Mouse (Mus musculus) skeletal muscle tissue, adult 2 months (tissue): ENCODE measurements at regions not wholly inside any gene's neighbourhood (a gene's known extent, or its start where the extent isn't known, plus 50 kb on each side); places are given as distances from the start of the nearest gene placed in this dataset.

Experiments used
- DNase-seq: peaks from one replicate; pipeline ENCODE4 v3.0.0-alpha.2; 2012; ENCODE audit warnings: low read depth, low spot score

DNA sequence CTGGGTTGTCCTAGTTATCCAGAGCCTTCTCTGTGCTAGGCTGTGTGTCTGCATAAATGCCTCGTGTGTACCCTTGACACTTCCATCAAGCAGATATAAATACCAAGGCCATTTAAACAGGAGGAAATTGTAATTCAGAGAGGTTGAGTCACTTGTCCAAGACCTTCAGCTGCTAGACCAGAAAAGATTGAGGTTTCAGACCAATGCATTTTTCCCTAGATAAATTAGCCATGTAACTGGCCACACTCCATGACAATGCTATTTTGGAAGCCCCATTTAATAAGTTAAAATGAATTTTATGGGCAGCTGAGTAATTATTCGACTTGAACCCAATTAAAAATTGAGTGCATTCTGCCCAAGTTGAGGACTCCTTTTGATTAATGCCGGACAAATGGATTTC is 509.6 kb downstream of the 1810013L24Rik start:
- DNase-seq, result no peak

DNA sequence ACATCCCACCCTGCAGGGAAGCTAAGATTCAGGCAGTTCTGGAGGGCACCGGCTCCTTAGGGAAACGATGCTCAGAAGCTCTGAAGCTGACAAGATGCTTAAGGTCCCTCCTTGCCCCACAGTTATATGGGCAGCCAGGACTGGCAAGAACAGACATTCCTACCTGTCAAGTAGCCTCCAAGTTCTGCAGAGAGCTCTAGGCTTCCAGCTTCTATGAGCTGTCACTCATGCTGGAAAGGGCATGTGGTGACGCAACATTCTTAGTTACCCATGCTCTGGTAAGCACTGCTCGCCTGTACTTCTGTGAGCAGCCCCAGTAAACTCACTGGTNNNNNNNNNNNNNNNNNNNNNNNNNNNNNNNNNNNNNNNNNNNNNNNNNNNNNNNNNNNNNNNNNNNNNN is 511.3 kb downstream of the 1810013L24Rik start:
- DNase-seq, result no peak

DNA sequence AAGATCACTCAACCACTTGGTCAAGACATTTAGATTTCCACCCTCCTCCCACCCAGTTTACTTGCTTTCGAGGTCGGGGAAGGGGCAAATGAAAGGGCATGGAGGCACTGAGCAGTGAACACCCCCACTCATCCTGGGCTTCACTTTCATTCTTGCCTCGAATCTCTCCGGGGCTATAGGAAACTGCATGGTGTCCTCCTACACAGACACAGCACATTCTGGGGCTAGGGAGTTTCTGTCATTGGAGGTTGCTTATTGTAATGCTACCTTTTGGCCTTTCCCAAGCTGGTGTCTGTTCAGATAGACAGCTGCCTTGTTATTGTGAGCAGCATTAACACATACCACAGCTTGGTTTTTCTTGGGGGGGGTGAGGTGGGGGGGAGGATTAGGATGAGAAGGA is 523.9 kb downstream of the 1810013L24Rik start:
- no peak for DNase-seq

DNA sequence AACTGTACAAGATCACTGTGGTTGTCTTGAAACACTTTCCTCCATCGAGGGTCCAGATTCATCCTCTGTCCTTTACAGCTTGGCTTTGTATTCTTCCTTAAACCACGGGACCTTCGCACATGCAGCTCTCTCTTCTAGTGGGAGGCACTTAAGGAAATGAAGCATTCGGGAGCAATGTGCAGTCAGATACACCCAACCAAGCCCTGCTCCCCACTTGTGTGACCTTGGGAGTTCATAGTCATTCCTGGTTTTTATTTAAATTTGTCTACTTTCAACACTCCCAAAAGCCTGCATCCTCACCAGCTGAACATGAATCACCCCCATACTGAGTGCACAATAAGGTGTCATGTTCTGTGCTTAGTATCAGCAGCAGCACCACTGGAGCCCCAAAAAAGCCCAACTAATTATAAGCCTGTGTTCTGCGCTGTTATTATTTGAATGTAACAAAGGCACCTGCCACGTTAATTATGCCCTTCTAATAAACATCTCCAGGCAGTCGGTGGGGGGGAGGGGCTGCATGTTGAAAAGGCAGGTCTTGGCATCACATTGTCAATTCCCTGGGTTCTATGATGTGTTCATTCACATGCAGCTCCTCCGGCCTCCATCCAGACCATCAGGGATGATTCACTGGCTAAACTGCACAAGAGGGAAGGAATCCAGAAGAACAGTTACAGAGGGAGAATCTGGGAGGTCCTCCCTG is 524.6 kb downstream of the 1810013L24Rik start:
- no peak for DNase-seq

DNA sequence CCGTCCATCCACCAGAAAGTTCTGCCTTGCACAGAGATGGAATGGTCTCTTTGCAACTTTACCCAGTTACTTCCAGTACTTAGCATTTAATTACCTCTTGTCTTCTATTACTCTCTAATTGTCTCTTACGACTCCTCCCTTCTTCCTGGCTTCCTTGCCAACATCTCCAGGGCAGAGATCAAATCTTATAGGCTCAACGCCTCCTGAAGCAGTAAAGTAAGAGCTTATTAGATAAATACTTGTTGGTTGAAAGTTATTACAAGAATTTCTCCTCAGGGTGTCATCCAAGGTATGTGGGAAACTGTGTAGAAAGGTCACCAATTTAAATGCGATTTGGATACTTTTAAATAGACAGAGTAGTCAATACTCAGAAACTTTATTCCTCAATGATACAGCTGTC is 528.8 kb downstream of the 1810013L24Rik start:
- DNase-seq, result no peak

DNA sequence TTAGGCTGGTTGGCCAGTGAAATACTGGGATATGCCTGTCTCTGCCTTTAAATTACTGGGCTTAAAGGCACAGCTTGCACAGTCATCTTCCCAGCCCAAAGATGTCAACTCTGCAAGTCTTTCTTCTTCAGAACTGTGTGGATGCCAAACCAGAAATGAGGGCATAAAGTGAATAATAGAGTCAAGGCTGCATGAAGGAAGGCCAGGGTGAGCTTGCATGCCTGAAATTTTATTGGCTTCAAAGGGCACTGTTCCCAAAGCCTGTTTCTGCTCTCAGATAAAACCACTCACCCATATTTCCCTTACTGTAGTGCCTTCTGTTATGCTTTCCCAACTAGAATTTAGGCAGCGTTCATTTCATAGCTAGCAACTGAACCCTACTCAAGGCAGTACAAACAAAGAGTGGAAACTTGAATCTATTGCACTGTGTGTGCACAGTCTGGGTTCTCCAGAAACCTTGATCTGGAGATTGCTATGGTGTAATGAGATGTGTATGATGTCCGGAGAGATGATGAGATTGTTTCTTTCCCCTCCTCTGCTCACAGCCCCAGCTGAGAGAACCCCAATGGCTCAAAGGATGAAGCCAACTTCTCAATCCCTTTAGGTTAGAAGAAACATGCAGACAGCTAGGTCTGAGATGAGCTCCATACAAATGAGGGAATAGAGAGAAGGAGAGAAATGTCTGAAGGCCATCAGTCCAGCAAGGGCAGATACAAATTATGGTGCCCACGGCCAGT is 529.7 kb downstream of the 1810013L24Rik start:
- DNase-seq, result no peak

DNA sequence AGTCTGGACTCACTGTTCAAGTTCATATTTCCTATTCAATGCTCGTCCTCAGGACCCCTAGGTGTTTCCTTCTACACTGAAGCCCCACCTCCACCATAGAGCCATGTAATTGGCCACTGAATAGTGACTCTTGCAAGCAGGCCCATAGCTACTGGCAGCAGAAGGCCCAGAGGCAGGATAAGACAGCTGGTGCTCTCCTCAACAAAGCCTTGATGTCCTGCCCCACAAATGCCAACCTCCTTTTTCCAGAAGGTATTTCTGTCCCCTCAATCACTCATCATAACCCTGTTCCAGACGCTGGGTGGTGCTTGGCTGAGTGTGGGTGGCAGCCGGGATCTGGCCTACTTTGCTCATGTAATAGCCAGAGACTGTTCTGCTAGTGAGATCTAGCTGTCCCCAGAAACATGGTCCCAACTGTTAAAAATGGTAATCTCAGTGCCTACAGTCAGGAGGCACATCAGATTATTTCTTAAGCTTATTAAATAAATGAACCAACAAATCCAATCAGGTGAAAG is 530.9 kb downstream of the 1810013L24Rik start:
- DNase-seq, result no peak

DNA sequence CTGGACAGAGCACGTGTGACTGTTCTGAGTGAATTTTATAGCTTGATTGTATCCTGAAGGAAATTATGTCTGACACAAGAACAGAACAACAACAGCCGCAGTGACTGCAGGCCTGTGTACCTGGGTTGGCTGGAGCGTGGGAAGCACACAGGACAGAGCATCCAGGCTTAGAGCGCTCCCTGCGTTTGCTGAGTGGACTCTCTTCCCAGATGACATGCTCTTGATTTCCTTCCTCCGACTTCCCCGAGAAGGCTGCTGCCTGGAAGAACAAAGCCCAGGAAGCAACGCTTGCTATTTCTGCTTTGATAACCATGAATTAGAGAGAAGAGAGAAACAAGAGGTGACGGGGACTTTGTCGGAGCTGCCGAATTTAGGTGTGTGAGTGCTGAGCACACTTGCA is 532.2 kb downstream of the 1810013L24Rik start:
- DNase-seq, result no peak

DNA sequence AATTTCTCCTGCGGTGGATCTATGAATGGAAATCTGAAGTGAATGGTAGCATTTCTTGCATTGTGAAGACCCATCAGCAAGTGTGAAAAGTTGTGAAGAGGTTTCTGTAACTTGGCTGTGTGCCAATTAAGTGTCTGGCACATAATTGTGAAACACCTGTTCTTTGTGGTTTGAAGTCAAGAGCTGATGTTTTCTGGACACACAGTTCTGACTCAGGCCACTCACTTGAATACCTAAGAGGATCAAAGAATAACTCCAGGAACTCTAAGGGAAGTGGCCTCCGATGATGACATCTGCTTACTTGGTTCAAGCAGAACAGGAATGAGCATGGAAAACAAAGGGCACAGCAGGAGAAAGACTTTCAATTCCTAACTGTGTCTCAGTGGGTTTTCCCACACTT is 534.2 kb downstream of the 1810013L24Rik start:
- no peak for DNase-seq

DNA sequence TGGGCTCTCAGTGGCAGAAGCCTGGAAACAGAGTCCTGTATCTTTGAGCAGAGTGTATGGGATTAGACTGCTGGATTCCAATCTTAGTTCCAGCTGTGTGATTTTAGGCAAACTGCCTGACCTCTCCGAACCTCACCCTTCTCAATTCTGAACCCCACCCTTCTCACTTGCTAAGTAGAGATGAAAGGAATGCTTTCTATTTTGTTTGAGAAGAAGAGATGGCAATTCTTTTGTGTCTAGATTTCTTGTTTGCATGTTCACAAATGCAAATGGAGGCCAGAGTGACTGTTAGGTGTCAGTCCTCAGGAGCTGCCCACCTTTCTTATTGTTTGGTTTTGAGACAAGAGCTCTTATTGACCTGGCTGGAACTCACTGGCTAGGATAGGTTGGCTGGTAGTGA is 561.1 kb downstream of the 1810013L24Rik start:
- DNase-seq, result no peak

DNA sequence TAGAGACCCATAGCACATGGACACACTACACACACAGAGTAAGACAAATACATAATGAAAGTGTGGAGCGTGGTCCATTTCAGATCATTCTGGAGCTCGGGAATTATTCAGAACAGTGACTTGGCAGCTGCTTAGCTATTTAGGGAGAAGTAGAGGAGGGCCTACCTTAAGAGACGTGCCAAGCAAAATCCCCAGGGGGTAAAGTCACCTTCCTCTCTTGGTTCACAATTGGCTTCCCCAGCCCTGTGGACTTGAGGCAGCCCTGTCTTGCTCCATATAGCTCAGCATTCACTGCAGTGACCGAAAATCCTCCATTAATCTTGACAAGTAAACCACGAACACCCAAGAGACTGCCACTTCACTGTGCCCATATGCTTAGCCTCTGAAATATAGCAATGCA is 574.8 kb downstream of the 1810013L24Rik start:
- no peak for DNase-seq

DNA sequence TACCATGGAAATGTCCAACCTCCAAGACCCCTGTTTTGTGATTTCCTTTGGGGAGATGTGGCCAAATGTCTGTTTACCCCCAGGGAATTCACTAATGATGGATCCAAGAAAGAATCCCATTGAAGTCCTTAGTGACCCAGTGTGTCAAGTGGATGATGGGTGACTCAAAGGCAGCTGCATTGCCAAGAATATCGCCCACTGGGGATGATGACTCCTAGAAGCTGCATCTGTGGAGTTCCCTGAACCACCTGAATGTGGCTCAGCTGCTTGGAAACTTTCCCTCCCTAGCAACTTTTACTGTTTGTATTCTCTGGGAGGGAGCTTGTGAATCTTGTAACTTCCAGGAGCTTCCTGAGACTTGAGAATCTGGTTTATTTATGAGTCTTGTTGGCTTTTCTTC is 578.3 kb downstream of the 1810013L24Rik start:
- DNase-seq, result no peak

DNA sequence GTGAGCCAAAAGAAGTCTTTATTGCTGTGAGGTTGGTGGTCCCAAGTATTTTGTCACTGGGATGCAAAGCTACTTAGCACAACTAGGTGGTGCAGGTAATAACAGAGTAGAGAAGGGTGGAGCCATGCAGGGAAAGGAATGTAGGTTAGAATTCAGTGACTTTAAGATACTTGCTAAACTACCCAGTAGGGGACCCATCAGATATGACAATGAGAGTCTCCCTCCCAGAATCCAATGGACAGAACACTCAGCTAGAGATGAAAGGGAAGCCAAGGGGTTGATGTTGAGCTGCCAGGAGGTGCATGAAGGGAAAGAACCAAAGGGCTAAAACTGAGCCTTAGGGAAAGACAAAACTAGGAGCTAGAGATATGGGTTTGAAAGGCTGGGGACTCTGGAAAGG is 564.9 kb downstream of the Grin2a start:
- no peak for DNase-seq

DNA sequence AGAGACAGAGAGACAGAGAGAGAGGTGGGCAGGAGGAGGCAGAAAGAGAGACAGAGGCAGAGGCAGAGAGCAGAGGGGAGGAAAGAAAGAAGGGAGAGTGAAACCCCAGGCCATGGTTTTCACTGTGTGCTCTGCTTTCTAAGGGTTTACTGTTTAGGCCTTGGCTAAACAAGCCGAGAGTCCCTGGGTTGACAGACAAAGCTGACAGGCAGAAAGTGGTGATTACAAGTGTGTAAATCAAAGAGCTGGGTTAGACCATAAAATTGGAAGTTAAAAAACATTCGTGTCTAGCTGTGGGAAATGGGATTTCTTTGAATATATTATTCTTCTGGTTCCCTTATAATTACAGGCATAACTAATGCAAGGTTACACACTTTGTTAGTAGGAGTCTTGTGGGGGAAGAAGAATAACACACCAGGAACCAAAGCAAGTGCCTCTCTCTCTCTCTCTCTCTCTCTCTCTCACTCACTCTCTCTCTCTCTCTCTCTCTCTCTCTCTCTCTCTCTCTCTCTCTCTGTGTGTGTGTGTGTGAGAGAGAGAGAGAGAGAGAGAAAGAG is 556.0 kb downstream of the Grin2a start:
- DNase-seq, result no peak

DNA sequence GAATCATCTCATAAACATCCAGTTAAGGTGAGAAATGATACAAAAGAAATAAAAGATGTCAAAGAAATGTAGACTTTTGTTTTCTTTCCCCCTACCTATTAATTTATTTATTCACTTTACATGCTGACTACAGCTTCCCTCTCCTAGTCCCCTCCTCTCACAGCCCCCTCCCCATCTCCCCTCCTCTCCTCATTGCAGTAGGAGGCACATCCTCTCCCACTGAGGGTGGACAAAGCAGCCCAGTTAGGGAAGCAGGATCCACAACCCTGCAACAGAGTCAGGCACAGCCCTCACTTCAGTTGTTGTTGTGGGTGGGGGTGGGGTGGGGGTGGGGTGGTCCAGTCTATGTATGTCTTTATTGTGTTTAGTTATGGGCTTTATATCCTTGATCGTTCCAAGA is 555.5 kb downstream of the Grin2a start:
- DNase-seq, result no peak

DNA sequence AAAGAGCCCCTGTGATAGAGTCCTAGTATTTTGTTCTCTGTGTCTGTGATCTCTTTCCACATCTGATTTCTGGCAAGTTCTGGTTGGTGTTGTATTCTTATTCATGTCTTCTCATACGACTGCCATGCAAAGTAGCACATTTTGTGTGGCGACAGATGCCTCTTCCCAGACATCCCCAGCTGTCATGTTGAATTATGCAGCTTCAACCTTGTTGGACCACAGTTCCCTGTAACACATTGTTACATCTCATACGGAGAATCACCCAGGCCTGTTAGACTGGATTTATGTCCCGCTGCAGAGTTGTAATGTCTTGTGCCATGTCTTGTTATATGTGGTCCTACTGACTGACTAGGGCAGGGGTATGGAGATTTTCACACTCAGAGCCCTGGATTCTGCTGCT is 543.3 kb downstream of the Grin2a start:
- no peak for DNase-seq

DNA sequence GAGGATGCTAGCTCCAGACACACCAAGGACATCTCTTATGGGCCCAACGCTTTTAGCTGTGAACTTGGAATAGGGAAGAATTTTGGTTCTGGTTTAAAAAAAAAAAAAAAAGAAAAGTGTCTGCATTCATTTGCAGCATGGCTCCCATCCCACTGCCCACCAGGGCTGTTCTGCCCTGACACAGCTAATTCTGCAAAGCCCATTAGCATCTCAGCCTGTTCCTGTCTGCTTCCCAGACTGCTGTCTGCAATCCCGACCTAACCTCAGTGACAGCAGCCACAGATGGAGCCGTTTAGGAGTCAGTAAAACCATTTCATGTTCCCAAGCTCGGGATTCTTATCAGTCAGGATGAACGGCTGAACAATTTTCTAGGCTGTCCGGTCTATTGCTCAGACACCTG is 537.8 kb downstream of the Grin2a start:
- DNase-seq, result no peak

DNA sequence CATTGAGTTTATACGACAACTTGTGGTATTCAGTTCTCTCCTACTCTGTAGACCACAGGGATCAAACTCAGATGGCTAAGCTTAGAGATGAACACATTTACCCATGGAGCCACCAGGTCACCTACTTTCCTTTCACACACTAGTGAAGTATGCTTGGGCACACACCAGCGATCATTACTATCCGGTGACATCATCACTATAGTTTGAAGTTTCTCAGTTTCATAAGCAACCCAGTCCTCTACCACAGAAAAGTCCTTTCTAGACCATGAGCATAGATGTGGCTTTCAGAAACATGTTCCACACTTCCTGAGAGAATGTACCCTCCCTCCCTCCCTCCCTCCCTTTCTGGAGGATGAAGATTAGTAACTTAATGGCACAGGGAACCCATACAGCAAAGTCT is 532.9 kb downstream of the Grin2a start:
- DNase-seq, result no peak

DNA sequence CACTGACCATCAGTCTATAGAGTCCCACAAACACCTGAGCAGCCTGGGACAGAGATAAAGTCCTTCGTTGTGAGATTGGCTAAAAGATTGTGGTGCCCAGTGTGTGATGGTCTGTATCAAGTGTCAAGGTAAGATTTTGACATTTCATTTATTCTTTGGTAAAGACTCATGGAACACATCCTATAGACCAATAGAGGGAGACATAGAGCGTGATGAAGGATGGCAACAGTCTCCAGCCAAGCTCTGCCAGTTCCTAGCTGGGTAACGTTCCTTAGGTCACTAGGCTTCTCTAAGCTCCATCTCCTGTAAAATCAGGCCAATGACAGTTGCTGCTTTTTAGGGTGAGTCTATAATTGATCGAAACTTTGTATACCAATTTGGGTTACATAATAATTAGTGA is 526.0 kb downstream of the Grin2a start:
- DNase-seq, result no peak

DNA sequence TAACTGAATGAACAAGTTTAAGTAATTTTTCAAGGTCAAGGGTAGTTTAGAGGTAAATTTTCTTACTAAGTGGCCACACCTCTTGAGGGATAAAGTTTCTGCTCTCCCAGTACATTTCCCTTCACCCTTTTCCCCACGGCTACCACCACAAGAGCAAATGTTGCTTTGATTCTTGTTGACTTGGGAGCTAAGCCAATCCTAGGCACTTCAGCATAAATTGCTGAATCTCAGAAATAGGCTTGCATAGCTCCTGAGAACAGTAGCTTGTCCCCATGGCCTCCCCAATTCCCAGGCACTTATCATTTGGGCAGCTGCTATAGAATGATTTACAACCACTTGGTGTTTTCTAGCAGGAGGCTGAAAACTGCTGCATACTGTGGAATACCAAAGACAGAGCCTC is 510.1 kb downstream of the Grin2a start:
- no peak for DNase-seq

DNA sequence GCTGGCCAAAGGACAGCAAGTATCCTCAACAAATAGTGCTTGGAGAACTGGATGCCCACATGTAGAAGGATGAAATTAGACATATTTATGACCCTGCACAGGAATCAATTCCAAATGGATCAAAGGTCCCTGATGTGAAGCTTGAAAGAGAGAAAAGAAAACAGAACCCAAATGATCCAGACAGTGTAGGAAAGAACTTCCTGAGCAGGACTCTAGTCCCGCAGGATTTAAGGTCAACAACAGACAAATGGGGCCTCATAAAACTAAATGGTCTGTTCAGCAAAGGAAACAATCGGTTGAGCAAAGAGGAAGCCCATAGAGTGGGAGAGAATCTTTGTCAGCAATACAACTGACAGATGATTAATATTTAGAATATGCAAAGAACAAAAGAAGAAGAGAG is 497.1 kb downstream of the Grin2a start:
- DNase-seq, result no peak

DNA sequence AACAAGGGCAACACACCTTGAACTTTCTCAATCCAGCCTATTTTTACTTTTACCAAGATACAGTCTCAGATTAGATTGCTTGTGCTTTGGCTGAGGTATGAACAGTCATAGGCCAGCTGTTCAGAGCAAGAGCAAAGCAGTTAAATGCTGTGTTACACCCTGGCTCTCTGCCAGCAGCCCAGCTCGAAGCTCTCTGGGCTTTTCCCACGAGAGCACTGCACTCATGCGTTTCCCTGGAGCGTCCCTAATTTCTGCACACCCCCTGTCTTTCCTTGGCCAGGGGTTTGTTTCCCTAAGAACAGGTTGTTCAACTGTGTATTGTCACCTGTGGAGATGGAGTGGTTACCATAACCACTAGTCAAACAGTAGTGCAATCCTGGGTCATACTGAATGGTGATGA is 493.6 kb downstream of the Grin2a start:
- DNase-seq, result no peak

DNA sequence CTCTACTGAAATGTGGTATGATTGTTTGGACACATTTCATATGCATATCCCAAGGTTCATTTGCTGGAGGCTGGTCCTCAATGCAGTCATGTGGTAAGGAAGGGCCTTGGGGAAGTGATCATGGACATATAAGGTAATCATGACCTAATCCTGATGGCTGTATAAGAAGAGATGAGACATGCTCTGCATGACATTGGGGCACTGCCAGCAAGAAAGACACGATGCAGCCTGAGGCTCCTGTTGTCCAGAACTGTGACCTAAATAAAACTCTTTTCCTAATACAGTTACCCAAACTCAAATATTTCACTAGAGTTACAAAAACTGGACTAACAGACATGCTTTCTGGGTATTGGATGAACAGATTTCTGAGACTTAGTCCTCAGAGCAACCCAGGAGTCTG is 485.7 kb downstream of the Grin2a start:
- DNase-seq, result no peak
